Mouse (Mus musculus): ENCODE results near the gene Napepld. TPM values are rescaled to one million over a fixed set of nuclear protein-coding genes. Genes with fewer than 3 reads are reported as not detected.

The Napepld gene
- polyA plus RNA-seq, 1 experiment from 2014 or later: 4.6 TPM

DNA sequence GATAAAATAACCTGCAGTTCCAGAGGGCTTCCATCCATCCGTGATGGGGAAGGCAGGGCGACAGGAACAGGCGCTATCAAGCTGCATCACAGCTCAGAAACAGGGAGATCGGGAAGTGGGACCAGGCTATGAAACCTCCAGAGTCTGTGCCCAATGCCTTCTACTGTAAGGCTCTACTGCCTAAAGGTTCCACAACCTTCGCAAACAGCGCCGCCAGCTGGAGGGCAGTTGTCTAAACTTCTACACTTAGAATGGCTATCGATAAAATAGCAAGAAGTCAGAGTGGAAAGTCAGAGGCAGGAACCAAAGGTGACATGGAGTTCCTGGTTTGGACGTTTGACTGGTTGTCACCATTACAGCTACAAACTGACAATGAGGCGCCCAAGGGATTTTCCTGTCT lies 34.4 kb upstream of the Napepld start:
- 33% methylated on average over 10 of the region's 10 CpGs for WGBS
- H3K4me3 ChIP-seq (ENCODE audit: low read depth, low read length): no peak overlapping the region
- H3K27ac ChIP-seq (ENCODE audit: low read depth, low read length): no peak overlapping the region
- H3K9ac ChIP-seq (ENCODE audit: low read length): no peak overlapping the region
- H3K9me3 ChIP-seq (replicated peaks; ENCODE audit: control insufficient read depth, low read length): no peaks in the 10 kb centered on the region
- ATAC-seq (no peak), DNase-seq (ENCODE audit: low spot score) (peak; percentile 65)
- H3K36me3 ChIP-seq (ENCODE audit: control insufficient read depth, insufficient read depth, low read length): peaks cover 22% of the 10 kb centered on the region
- peaks cover 18% of the 10 kb centered on the region for H3K4me1 ChIP-seq (ENCODE audit: control insufficient read depth, insufficient read depth, low read length)
- H3K4me2 ChIP-seq (ENCODE audit: low read length): no peak overlapping the region
- H3K27me3 ChIP-seq (replicated peaks; ENCODE audit: control insufficient read depth, insufficient read depth, low read length): no peaks in the 10 kb centered on the region

DNA sequence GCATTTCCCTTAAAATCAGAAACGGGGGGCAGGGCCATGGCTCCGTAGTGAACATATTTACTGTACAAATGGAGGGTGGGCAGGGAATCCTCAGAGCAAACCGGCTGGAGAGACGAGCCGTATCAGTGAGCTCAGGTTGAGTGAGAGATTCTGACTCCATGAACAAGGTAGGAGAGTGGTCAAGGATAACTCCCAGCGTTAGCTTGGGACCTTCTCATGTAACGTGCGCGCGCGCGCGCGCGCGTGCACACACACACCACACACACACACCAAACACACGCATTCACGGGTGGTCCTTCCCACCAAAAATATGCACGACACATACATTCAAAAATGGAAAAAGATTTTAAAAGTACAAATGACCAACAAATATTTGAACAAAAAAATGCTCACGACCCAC lies 33.9 kb upstream of the Napepld start:
- H3K4me3 ChIP-seq (ENCODE audit: low read depth, low read length): no peak overlapping the region
- 91% methylated on average over 20 of the region's 20 CpGs for WGBS
- no peak overlapping the region for H3K4me2 ChIP-seq (ENCODE audit: low read length)
- no peak overlapping the region for H3K9ac ChIP-seq (ENCODE audit: low read length)
- ATAC-seq (no peak), DNase-seq (ENCODE audit: low spot score) (no peak)
- H3K36me3 ChIP-seq (ENCODE audit: control insufficient read depth, insufficient read depth, low read length): peaks cover 17% of the 10 kb centered on the region
- H3K27me3 ChIP-seq (replicated peaks; ENCODE audit: control insufficient read depth, insufficient read depth, low read length): no peaks in the 10 kb centered on the region
- peaks cover 18% of the 10 kb centered on the region for H3K4me1 ChIP-seq (ENCODE audit: control insufficient read depth, insufficient read depth, low read length)
- H3K9me3 ChIP-seq (replicated peaks; ENCODE audit: control insufficient read depth, low read length): no peaks in the 10 kb centered on the region
- no peak overlapping the region for H3K27ac ChIP-seq (ENCODE audit: low read depth, low read length)

DNA sequence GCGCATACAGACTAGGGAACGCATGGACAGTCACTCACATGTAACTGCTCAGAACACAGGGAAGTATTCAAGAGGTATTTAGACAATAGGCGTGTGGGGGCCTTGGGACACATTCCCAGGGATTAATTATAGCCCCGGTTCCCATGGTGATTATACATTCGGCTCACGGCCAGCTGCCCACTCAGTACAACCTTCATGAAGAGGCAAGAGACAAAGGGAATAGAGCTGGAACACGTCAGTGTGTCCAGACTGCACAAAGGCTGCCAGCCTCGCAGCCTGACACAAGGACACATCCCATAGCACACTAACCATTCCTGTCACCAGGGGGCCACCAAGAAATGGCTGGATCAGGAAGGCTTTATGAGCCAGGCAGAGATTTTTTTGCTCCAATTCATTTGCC lies 31.7 kb upstream of the Napepld start:
- H3K9me3 ChIP-seq (replicated peaks; ENCODE audit: control insufficient read depth, low read length): no peaks in the 10 kb centered on the region
- H3K27ac ChIP-seq (ENCODE audit: low read depth, low read length): peak overlapping the region; percentile 91
- H3K9ac ChIP-seq (ENCODE audit: low read length): peak overlapping the region; percentile 38; the same call in 1 of the 2 replicates
- peak overlapping the region; percentile 21; the same call in 1 of the 2 replicates for H3K4me2 ChIP-seq (ENCODE audit: low read length)
- ATAC-seq (peak; percentile 90), DNase-seq (ENCODE audit: low spot score) (peak; percentile 95)
- no peaks in the 10 kb centered on the region for H3K27me3 ChIP-seq (replicated peaks; ENCODE audit: control insufficient read depth, insufficient read depth, low read length)
- H3K4me1 ChIP-seq (ENCODE audit: control insufficient read depth, insufficient read depth, low read length): peaks cover 13% of the 10 kb centered on the region
- H3K36me3 ChIP-seq (ENCODE audit: control insufficient read depth, insufficient read depth, low read length): no peaks in the 10 kb centered on the region
- WGBS: 1% methylated on average over 8 of the region's 8 CpGs
- H3K4me3 ChIP-seq (ENCODE audit: low read depth, low read length): no peak overlapping the region

DNA sequence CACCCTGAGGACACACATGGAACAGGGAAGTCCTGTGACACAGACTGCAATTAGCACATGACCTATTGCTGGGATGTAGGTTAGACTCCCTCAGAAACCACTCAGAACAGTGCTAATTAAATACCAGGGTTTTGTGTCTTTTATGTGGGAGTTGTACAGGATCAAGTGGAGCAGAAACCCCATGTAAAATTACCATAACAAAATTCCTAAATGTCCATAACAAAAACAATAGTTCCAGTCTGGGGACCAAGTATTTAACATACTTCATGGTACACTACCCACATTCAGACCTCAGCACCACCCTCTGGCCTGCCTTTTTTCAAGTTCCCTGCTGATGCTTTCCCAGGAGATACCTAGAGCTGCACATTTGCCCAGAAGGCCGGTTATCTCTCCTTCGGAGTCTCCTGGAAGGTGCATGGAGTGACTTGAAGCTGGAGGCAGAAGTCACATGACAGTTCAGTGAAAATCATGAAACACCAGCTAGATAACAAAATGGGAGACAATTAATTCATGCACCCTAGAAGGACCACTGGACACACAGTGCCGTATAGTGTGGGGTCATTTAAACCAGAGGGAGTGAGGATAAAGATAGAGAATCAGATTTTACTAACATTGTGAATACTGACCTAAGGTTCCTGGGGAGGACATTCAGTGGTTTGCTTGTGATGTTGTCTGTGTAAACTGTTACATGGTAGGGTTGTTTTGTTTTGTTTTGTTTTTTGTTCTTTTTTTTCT lies 31.1 kb upstream of the Napepld start:
- no peaks in the 10 kb centered on the region for H3K9me3 ChIP-seq (replicated peaks; ENCODE audit: control insufficient read depth, low read length)
- WGBS: 2% methylated on average over 3 of the region's 3 CpGs
- peak overlapping the region; percentile 38; the same call in 1 of the 2 replicates for H3K9ac ChIP-seq (ENCODE audit: low read length)
- H3K36me3 ChIP-seq (ENCODE audit: control insufficient read depth, insufficient read depth, low read length): no peaks in the 10 kb centered on the region
- H3K4me3 ChIP-seq (ENCODE audit: low read depth, low read length): no peak overlapping the region
- peak overlapping the region; percentile 91 for H3K27ac ChIP-seq (ENCODE audit: low read depth, low read length)
- ATAC-seq (peak; percentile 59), DNase-seq (ENCODE audit: low spot score) (peak; percentile 70)
- H3K27me3 ChIP-seq (replicated peaks; ENCODE audit: control insufficient read depth, insufficient read depth, low read length): no peaks in the 10 kb centered on the region
- H3K4me1 ChIP-seq (ENCODE audit: control insufficient read depth, insufficient read depth, low read length): peaks cover 10% of the 10 kb centered on the region
- H3K4me2 ChIP-seq (ENCODE audit: low read length): peak overlapping the region; percentile 21; the same call in 1 of the 2 replicates

DNA sequence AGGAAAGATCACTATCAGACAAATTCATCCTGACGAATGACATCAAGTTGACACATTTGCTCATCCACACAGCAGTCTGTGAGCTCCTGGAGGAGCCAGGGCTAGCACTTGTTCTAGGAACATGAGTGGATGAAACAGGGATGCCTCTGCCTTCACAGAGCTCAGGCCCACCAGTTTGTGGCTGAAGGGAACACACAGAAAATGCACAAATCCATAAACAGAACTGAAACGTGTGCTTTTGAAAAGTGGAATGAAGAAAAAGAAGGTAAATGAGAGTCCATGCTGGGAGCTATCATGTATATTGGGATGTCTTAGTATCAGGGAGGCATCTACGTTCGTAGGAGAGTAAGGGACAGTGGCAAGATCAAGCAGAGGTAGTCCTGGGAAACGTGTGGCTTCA lies 27.9 kb upstream of the Napepld start:
- no peak for ATAC-seq
- Histone ChIP-seq H3K27me3 (replicated peaks; ENCODE audit: control insufficient read depth, insufficient read depth, low read length) (no peaks in the 10 kb centered on the region), H3K4me2 (ENCODE audit: low read length) (no peak overlapping the region), H3K4me1 (ENCODE audit: control insufficient read depth, insufficient read depth, low read length) (peaks cover 10% of the 10 kb centered on the region), H3K27ac (ENCODE audit: low read depth, low read length) (no peak overlapping the region), H3K9ac (ENCODE audit: low read length) (no peak overlapping the region), H3K9me3 (replicated peaks; ENCODE audit: control insufficient read depth, low read length) (no peaks in the 10 kb centered on the region), H3K4me3 (ENCODE audit: low read depth, low read length) (no peak overlapping the region), H3K36me3 (ENCODE audit: control insufficient read depth, insufficient read depth, low read length) (no peaks in the 10 kb centered on the region)
- WGBS: 88% methylated on average over 5 of the region's 5 CpGs
- no peak for DNase-seq (ENCODE audit: low spot score)

DNA sequence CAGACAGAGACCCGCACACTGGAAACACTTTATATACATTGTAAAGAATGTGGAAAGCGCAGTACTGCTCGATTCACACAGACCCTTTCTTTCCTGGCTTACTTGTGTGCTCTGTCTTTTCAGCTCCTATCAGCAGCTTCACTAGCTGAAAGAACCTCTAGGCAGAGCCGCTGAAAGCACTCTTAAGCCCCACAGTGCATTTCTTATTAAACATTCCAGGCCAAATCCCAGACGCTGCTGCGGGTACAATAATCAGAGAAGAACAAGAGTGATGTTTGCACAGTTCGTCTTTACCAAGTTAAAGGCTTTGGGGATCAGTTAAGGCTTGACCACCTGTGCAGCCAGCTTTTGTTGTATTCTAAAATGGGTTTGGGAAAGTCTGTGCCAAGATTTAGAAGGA lies 23.7 kb upstream of the Napepld start:
- Histone ChIP-seq H3K27me3 (replicated peaks; ENCODE audit: control insufficient read depth, insufficient read depth, low read length) (no peaks in the 10 kb centered on the region), H3K27ac (ENCODE audit: low read depth, low read length) (peak overlapping the region; percentile 75), H3K4me2 (ENCODE audit: low read length) (peak overlapping the region; percentile 2; the same call in 1 of the 2 replicates), H3K4me3 (ENCODE audit: low read depth, low read length) (no peak overlapping the region), H3K4me1 (ENCODE audit: control insufficient read depth, insufficient read depth, low read length) (no peaks in the 10 kb centered on the region), H3K36me3 (ENCODE audit: control insufficient read depth, insufficient read depth, low read length) (no peaks in the 10 kb centered on the region), H3K9ac (ENCODE audit: low read length) (peak overlapping the region; percentile 35; the same call in 1 of the 2 replicates), H3K9me3 (replicated peaks; ENCODE audit: control insufficient read depth, low read length) (no peaks in the 10 kb centered on the region)
- 3% methylated on average over 7 of the region's 7 CpGs for WGBS
- DNase-seq (ENCODE audit: low spot score) (peak; percentile 81), ATAC-seq (peak; percentile 85)

DNA sequence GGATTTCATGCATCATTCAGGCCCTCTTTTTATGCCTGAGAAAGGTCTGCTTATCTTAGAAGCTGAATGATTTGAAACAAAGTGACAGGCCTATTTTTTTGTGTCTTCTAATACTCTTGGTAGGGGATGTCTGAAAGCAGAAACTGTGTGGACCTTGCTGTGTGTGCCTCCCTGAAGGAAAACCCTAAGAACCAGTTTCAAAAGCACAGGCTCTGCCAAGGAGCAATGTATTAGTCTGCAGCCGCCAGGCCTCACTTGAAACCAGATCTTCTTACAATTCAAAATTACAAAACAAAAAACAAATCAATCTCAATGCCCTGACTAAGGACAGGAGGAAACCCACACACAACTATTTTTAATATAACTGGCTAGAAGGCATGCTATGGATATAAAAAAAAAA lies 23.2 kb upstream of the Napepld start:
- no peaks in the 10 kb centered on the region for H3K36me3 ChIP-seq (ENCODE audit: control insufficient read depth, insufficient read depth, low read length)
- DNase-seq (ENCODE audit: low spot score) (peak; percentile 66), ATAC-seq (peak; percentile 78)
- no peaks in the 10 kb centered on the region for H3K27me3 ChIP-seq (replicated peaks; ENCODE audit: control insufficient read depth, insufficient read depth, low read length)
- no peaks in the 10 kb centered on the region for H3K9me3 ChIP-seq (replicated peaks; ENCODE audit: control insufficient read depth, low read length)
- 9% methylated on average over 1 of the region's 1 CpGs for WGBS
- H3K9ac ChIP-seq (ENCODE audit: low read length): peak overlapping the region; percentile 35; the same call in 1 of the 2 replicates
- H3K4me1 ChIP-seq (ENCODE audit: control insufficient read depth, insufficient read depth, low read length): no peaks in the 10 kb centered on the region
- H3K4me2 ChIP-seq (ENCODE audit: low read length): no peak overlapping the region
- H3K4me3 ChIP-seq (ENCODE audit: low read depth, low read length): no peak overlapping the region
- peak overlapping the region; percentile 75 for H3K27ac ChIP-seq (ENCODE audit: low read depth, low read length)

DNA sequence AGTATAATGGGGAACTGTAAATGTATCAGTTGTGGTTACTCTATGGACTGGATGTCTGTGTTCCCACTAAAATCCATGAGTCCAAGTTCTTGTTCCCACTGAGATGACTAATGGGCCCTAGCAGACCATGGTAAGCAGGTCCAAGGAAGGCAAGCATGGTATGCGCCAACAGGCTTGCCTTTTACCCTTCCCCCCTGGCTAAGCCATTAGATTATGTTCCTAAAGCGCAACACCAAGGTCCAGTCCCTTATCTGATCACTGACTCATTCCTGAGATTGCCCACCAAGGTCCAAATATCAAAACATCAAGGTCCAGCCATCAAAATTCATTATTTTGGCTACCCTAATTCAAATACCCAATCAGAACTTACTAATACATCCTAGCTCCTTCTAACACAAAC lies 18.0 kb upstream of the Napepld start:
- Histone ChIP-seq H3K27me3 (replicated peaks; ENCODE audit: control insufficient read depth, insufficient read depth, low read length) (no peaks in the 10 kb centered on the region), H3K9me3 (replicated peaks; ENCODE audit: control insufficient read depth, low read length) (no peaks in the 10 kb centered on the region), H3K27ac (ENCODE audit: low read depth, low read length) (no peak overlapping the region), H3K9ac (ENCODE audit: low read length) (no peak overlapping the region), H3K4me2 (ENCODE audit: low read length) (no peak overlapping the region), H3K4me1 (ENCODE audit: control insufficient read depth, insufficient read depth, low read length) (no peaks in the 10 kb centered on the region; the same call in 1 of the 2 replicates), H3K36me3 (ENCODE audit: control insufficient read depth, insufficient read depth, low read length) (no peaks in the 10 kb centered on the region), H3K4me3 (ENCODE audit: low read depth, low read length) (no peak overlapping the region)
- ATAC-seq (no peak), DNase-seq (ENCODE audit: low spot score) (no peak)
- WGBS: 95% methylated on average over 2 of the region's 2 CpGs

DNA sequence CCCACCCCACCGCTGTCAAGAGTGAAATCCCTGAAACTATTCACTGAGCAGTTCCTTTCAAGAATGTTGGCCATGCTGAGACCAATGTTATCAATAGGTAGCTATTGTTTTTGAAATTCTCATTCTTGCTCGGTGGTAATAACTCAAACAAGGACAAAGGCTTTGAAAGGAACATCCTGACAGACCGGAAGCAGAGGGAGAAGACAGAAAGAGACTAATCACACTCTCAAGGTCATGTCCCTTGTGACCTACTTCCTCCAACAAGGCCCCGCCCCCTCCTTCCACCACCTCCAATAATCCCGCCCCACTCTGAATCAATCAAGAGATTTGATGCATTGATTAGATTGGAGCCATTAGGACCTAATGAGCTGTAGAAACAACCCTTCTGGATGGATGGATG lies 17.4 kb upstream of the Napepld start:
- H3K4me3 ChIP-seq (ENCODE audit: low read depth, low read length): no peak overlapping the region
- no peaks in the 10 kb centered on the region; the same call in 1 of the 2 replicates for H3K4me1 ChIP-seq (ENCODE audit: control insufficient read depth, insufficient read depth, low read length)
- ATAC-seq: no peak
- H3K36me3 ChIP-seq (ENCODE audit: control insufficient read depth, insufficient read depth, low read length): no peaks in the 10 kb centered on the region
- no peak for DNase-seq (ENCODE audit: low spot score)
- H3K9me3 ChIP-seq (replicated peaks; ENCODE audit: control insufficient read depth, low read length): no peaks in the 10 kb centered on the region
- H3K27me3 ChIP-seq (replicated peaks; ENCODE audit: control insufficient read depth, insufficient read depth, low read length): no peaks in the 10 kb centered on the region
- H3K9ac ChIP-seq (ENCODE audit: low read length): no peak overlapping the region
- H3K4me2 ChIP-seq (ENCODE audit: low read length): no peak overlapping the region
- 92% methylated on average over 5 of the region's 5 CpGs for WGBS
- H3K27ac ChIP-seq (ENCODE audit: low read depth, low read length): no peak overlapping the region
